Mouse (Mus musculus): ENCODE results near the gene Tekt3.

GRCm38 (mm10) chr11:63028131-63028530 lies 33.3 kb upstream of the Tekt3 start:
- no peak for TF ChIP-seq CTCF (IDR thresholded peaks at IDR 0.05)
- TF ChIP-seq EP300 (IDR thresholded peaks at IDR 0.05), result 0 out of 2 replicates have a peak, but pooled peaks have one; percentile 19
